In genomic region chr13:45083696-45084095, GRCm38 (mm10) we compare ENCODE assay signal across 11 mouse cellular contexts. TPM values are rescaled to one million over a fixed set of nuclear protein-coding genes. Genes with fewer than 3 reads are reported as not detected.
DNase-seq lines count a peak whose midpoint lies in the region; ATAC-seq lines count a peak whose summit lies in the region.
"Had no signal": no experiment of that assay in that cellular context is flagged by ENCODE, and none has a peak within 500 bp of the region (broad histone marks: within the 10 kb centered on the region; RNA-seq: fewer than 3 reads in every experiment).

No protein-coding gene starts in this region.

- no peak overlapping the region for H3K9ac ChIP-seq in hindbrain, embryonic 11.5 days (ENCODE audit: low read depth, low read length)
- H3K9ac ChIP-seq in hindbrain, embryonic 13.5 days = no peak overlapping the region

- 18% methylated on average over 5 of the region's 5 CpGs for WGBS in hindbrain, embryonic 11.5 days
- WGBS in hindbrain, embryonic 13.5 days = 19% methylated on average over 5 of the region's 5 CpGs

- no peaks in the 10 kb centered on the region for H3K9me3 ChIP-seq in hindbrain, embryonic 11.5 days (ENCODE audit: control insufficient read depth, low read length)
- H3K9me3 ChIP-seq in hindbrain, embryonic 13.5 days = peaks cover 10% of the 10 kb centered on the region

- ATAC-seq in hindbrain, embryonic 11.5 days (ENCODE audit: low FRiP score) = no peak
- no peak for ATAC-seq in hindbrain, embryonic 13.5 days (ENCODE audit: low FRiP score)

- no peaks in the 10 kb centered on the region for H3K27me3 ChIP-seq in hindbrain, embryonic 11.5 days (ENCODE audit: control insufficient read depth, insufficient read depth, low read length)
- H3K27me3 ChIP-seq in hindbrain, embryonic 13.5 days = peaks cover 11% of the 10 kb centered on the region
- H3K27me3 ChIP-seq: CH12.LX had no signal

- no peak overlapping the region for H3K4me2 ChIP-seq in hindbrain, embryonic 11.5 days (replicated peaks; ENCODE audit: low read depth, low read length)
- H3K4me2 ChIP-seq in hindbrain, embryonic 13.5 days = no peak overlapping the region

- intact Hi-C loops in heart, postnatal 10 days (cut with DNase I) = no loop called here

- no peak overlapping the region for H3K27ac ChIP-seq in hindbrain, embryonic 11.5 days (ENCODE audit: low read depth, low read length)
- no peak overlapping the region for H3K27ac ChIP-seq in hindbrain, embryonic 13.5 days
- H3K27ac ChIP-seq: layer of hippocampus, adult 2 months; macrophage had no signal

- H3K36me3 ChIP-seq in hindbrain, embryonic 11.5 days (ENCODE audit: control insufficient read depth, insufficient read depth, low read length) = no peaks in the 10 kb centered on the region
- no peaks in the 10 kb centered on the region for H3K36me3 ChIP-seq in hindbrain, embryonic 13.5 days

- no peaks in the 10 kb centered on the region for H3K4me1 ChIP-seq in hindbrain, embryonic 11.5 days (replicated peaks; ENCODE audit: control insufficient read depth, insufficient read depth, low read length)
- H3K4me1 ChIP-seq in hindbrain, embryonic 13.5 days (replicated peaks) = peaks cover 5% of the 10 kb centered on the region

- H3K4me3 ChIP-seq in hindbrain, embryonic 11.5 days (ENCODE audit: low read depth, low read length) = no peak overlapping the region
- no peak overlapping the region for H3K4me3 ChIP-seq in hindbrain, embryonic 13.5 days
- H3K4me3 ChIP-seq: layer of hippocampus, adult 2 months had no signal

- DNase-seq in hindbrain, embryonic 11.5 days (ENCODE audit: low spot score) = peak; percentile 22
- peak; percentile 65 to 75 for DNase-seq in adrenal gland, postnatal 36 days
- peak; percentile 21 to 38 for DNase-seq in heart, postnatal 10 days
- DNase-seq in kidney, postnatal 36 days = peak; percentile 85 to 86
- DNase-seq in urinary bladder, adult 2 months (ENCODE audit: low spot score) = no peak
- no peak for DNase-seq in testis, postnatal 14 days (ENCODE audit: low spot score)
- DNase-seq in gastrocnemius, adult 18-20 months (ENCODE audit: low spot score) = no peak

RNA-seq across cellular contexts. Expression of gene Gm9817, which starts 5.2 kb away (rescaled TPM):
- polyA plus RNA-seq in hindbrain, embryonic 11.5 days (2014; fragmentation: Nextera tagmentation; extraction: Ambion mirVana) = 0.07 TPM in 1 of 2 replicates, not detected in the other
- polyA plus RNA-seq in hindbrain, embryonic 13.5 days (2015; fragmentation: Nextera tagmentation; extraction: Ambion mirVana) = 0.06 TPM in 1 of 2 replicates, not detected in the other
- total RNA-seq in adrenal gland, postnatal 36 days (2021) = under 1 TPM in 1 of 2 experiments, not detected in 1; 0.23 TPM
- total RNA-seq in heart, postnatal 10 days (2021) = under 1 TPM in 1 of 2 experiments, not detected in 1; 0.30 TPM
- 0.13 and 0.21 TPM in 2 replicates for polyA plus RNA-seq in urinary bladder, adult 2 months (2012; rRNA removed)
- total RNA-seq in gastrocnemius, adult 18-20 months (2021) = under 1 TPM in 1 of 2 experiments, not detected in 1; 0.12 TPM
- total RNA-seq: CH12.LX; layer of hippocampus, adult 2 months had no signal

Comparison
In these comparisons a context has a peak if more than half of its experiments do, and no peak if none do; other contexts are left out.
1. DNase-seq: peak in hindbrain, embryonic 11.5 days (single experiment), adrenal gland, postnatal 36 days (2 of 2), heart, postnatal 10 days (2 of 2) and kidney, postnatal 36 days (2 of 2); none in urinary bladder, adult 2 months (single experiment), testis, postnatal 14 days (single experiment) and gastrocnemius, adult 18-20 months (single experiment).